Mouse (Mus musculus) small intestine, adult 2 months (tissue): ENCODE measurements around the gene Neu4.

Experiments
- CTCF ChIP-seq: fragments of 200-500 bp; IDR thresholded peaks from 2 replicates; pipeline ENCODE4 v1.5.1; 2012; ENCODE audit warnings: low read depth, mild to moderate bottlenecking, control low read depth, inconsistent platforms, low read length, moderate library complexity, mixed read lengths; ENCODE audit not compliant: insufficient replicate concordance, insufficient read length; ENCODE audit errors: extremely low read depth
- POLR2A ChIP-seq: fragments of 200-500 bp; IDR thresholded peaks from 2 replicates; pipeline ENCODE4 v1.6.1; 2012; ENCODE audit warnings: low read depth, mild to moderate bottlenecking, control low read depth, inconsistent platforms, low read length, moderate library complexity

DNA sequence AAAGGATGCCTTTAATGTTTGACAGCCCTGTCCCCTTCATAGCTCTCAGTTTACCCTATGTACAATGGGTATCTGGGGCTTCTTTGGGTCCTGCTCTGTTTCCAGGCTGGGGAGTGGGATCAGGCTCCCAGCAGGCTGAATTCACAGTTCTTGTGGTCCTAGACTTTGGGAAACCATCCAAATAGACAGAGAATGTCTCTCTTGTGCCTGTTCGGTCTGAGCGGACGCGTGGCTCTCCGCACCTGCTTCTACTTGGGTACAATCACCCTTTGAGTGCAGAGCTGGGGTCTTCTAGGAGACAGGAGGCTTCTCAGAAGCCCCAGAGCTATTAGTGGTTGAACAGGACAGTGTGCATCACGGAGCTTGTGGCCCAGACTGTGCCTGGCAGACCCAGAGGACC lies at the start of gene Neu4:
- TF ChIP-seq POLR2A (no peak), CTCF (no peak)
